Mouse (Mus musculus) heart, postnatal 0 days (tissue): ENCODE measurements at regions not wholly inside any gene's neighbourhood (a gene's known extent, or its start where the extent isn't known, plus 50 kb on each side); places are given as distances from the start of the nearest gene placed in this dataset.

Source experiments
- CTCF ChIP-seq: IDR thresholded peaks from 2 replicates; pipeline ENCODE4 v1.5.1; 2016; ENCODE audit warnings: antibody characterized with exemption, control low read depth, low read depth
- EP300 ChIP-seq: IDR thresholded peaks from 2 replicates; pipeline ENCODE4 v1.6.1; 2016; ENCODE audit warnings: antibody characterized with exemption, low read depth

- TF ChIP-seq CTCF (no peak), EP300 (no peak)
Observed at GRCm38 (mm10) chr13:11098899-11099585, 738.4 kb upstream of the Chrm3 start.
